Mouse (Mus musculus) E14TG2a.4 (cell line): ENCODE data around the gene Strbp.

ENCODE experiments used
- H3K27me3 ChIP-seq: 2 replicates; pipeline ENCODE4 v1.6.1; 2014; ENCODE audit warnings: low read length, control low read depth; ENCODE audit not compliant: insufficient read depth
- H3K36me3 ChIP-seq: 2 replicates; pipeline ENCODE4 v1.6.1; 2014; ENCODE audit warnings: low read length, control low read depth; ENCODE audit not compliant: insufficient read depth
- H3K4me1 ChIP-seq: replicated peaks from 2 replicates; pipeline ENCODE4 v1.6.1; 2014; ENCODE audit warnings: low read depth, low read length, control low read depth
- H3K4me3 ChIP-seq: replicated peaks from 2 replicates; pipeline ENCODE4 v1.5.1; 2014; ENCODE audit warnings: mild to moderate bottlenecking, low read length
- H3K9me3 ChIP-seq: 2 replicates; pipeline ENCODE4 v1.6.1; 2014; ENCODE audit warnings: low read length, control low read depth
- CTCF ChIP-seq: conservative IDR thresholded peaks from 2 replicates; pipeline ENCODE4 v1.5.1; 2014; ENCODE audit warnings: low read length
- NANOG ChIP-seq: IDR thresholded peaks from 2 replicates; pipeline ENCODE4 v1.6.1; 2014; ENCODE audit warnings: borderline replicate concordance, low read length, mixed read lengths
- POU5F1 ChIP-seq: IDR thresholded peaks from 2 replicates; pipeline ENCODE4 v1.6.1; 2014; ENCODE audit warnings: low read length, borderline replicate concordance

Strbp gene

GRCm38 (mm10) chr2:37485370-37485769 lies 218.3 kb downstream of the Strbp start:
- H3K36me3 ChIP-seq = peaks cover 77% of the 10 kb centered on the region
- H3K27me3 ChIP-seq = no peaks in the 10 kb centered on the region
- TF ChIP-seq CTCF (peak; percentile 50), POU5F1 (no peak), NANOG (no peak)
- H3K9me3 ChIP-seq = no peaks in the 10 kb centered on the region
- H3K4me1 ChIP-seq = peaks cover 5% of the 10 kb centered on the region
- H3K4me3 ChIP-seq = no peak overlapping the region

GRCm38 (mm10) chr2:37484165-37484564 lies 219.5 kb downstream of the Strbp start:
- peaks cover 5% of the 10 kb centered on the region for H3K4me1 ChIP-seq
- no peak overlapping the region for H3K4me3 ChIP-seq
- H3K36me3 ChIP-seq = peaks cover 64% of the 10 kb centered on the region

GRCm38 (mm10) chr2:37480039-37480438 lies 223.6 kb downstream of the Strbp start:
- Histone ChIP-seq H3K36me3 (peaks cover 64% of the 10 kb centered on the region), H3K9me3 (peaks cover 3% of the 10 kb centered on the region; the same call in 1 of the 2 replicates), H3K27me3 (no peaks in the 10 kb centered on the region), H3K4me1 (peaks cover 5% of the 10 kb centered on the region), H3K4me3 (no peak overlapping the region)
- TF ChIP-seq CTCF (no peak), NANOG (no peak), POU5F1 (no peak)

More at GRCm38 (mm10) chr2:37484165-37484564, 219.5 kb downstream of the Strbp start:
- no peak for TF ChIP-seq NANOG
- TF ChIP-seq POU5F1 = no peak
- no peak for TF ChIP-seq CTCF
- Histone ChIP-seq H3K9me3 (no peaks in the 10 kb centered on the region), H3K27me3 (no peaks in the 10 kb centered on the region)

GRCm38 (mm10) chr2:37479559-37479958 lies 224.1 kb downstream of the Strbp start:
- H3K27me3 ChIP-seq = no peaks in the 10 kb centered on the region
- peaks cover 5% of the 10 kb centered on the region for H3K4me1 ChIP-seq
- H3K9me3 ChIP-seq = peaks cover 3% of the 10 kb centered on the region; the same call in 1 of the 2 replicates
- H3K36me3 ChIP-seq = peaks cover 63% of the 10 kb centered on the region
- no peak overlapping the region for H3K4me3 ChIP-seq
- TF ChIP-seq POU5F1 (no peak), NANOG (no peak), CTCF (no peak)

GRCm38 (mm10) chr2:37466266-37466665 lies 237.4 kb downstream of the Strbp start:
- Histone ChIP-seq H3K9me3 (no peaks in the 10 kb centered on the region), H3K27me3 (no peaks in the 10 kb centered on the region), H3K36me3 (peaks cover 16% of the 10 kb centered on the region; the same call in 1 of the 2 replicates), H3K4me1 (no peaks in the 10 kb centered on the region), H3K4me3 (no peak overlapping the region)
- no peak for TF ChIP-seq CTCF
- no peak for TF ChIP-seq POU5F1
- no peak for TF ChIP-seq NANOG

- H3K9me3 ChIP-seq = no peaks in the 10 kb centered on the region
- no peak for TF ChIP-seq NANOG
- TF ChIP-seq CTCF = peak; percentile 51
- no peak for TF ChIP-seq POU5F1
- no peaks in the 10 kb centered on the region for H3K4me1 ChIP-seq
- H3K27me3 ChIP-seq = no peaks in the 10 kb centered on the region
- H3K36me3 ChIP-seq = no peaks in the 10 kb centered on the region
- no peak overlapping the region for H3K4me3 ChIP-seq
These were observed 243.0 kb downstream of the Strbp start for GRCm38 (mm10) chr2:37460707-37461106.

- Histone ChIP-seq H3K4me1 (peaks cover 29% of the 10 kb centered on the region), H3K27me3 (no peaks in the 10 kb centered on the region), H3K4me3 (peak overlapping the region; percentile 88), H3K9me3 (no peaks in the 10 kb centered on the region), H3K36me3 (0 out of 2 replicates have a peak, but pooled peaks cover 16% of the 10 kb centered on the region)
- TF ChIP-seq CTCF = no peak
- no peak for TF ChIP-seq NANOG
- TF ChIP-seq POU5F1 = no peak
These were observed 251.3 kb downstream of the Strbp start for GRCm38 (mm10) chr2:37452376-37452760.

- H3K9me3 ChIP-seq = no peaks in the 10 kb centered on the region
- TF ChIP-seq POU5F1 = no peak
- no peak for TF ChIP-seq CTCF
- TF ChIP-seq NANOG = no peak
- 0 out of 2 replicates have a peak, but pooled peaks cover 17% of the 10 kb centered on the region for H3K36me3 ChIP-seq
- H3K4me1 ChIP-seq = peaks cover 29% of the 10 kb centered on the region
- peak overlapping the region; percentile 88 for H3K4me3 ChIP-seq
- no peaks in the 10 kb centered on the region for H3K27me3 ChIP-seq
These were observed 251.8 kb downstream of the Strbp start for GRCm38 (mm10) chr2:37451667-37452375.
